In genomic region chr13:111363176-111363739, GRCm38 (mm10) we compare ENCODE assay signal across 18 mouse cellular contexts.
A peak's percentile ranks its signal among the peaks of the same experiment; 100 is the strongest.
DNase-seq lines count a peak whose midpoint lies in the region; ATAC-seq and TF ChIP-seq lines count a peak whose summit lies in the region.
"Had no signal": no experiment of that assay in that cellular context is flagged by ENCODE, and none has a peak within 500 bp of the region (broad histone marks: within the 10 kb centered on the region; RNA-seq: fewer than 3 reads in every experiment).

No protein-coding gene starts in this region.

- H3K4me1 ChIP-seq in lung, embryonic 14.5 days (ENCODE audit: insufficient read depth), result no peaks in the 10 kb centered on the region
- H3K4me1 ChIP-seq in CH12.LX (ENCODE audit: control insufficient read depth in 1 of 2, insufficient read depth in 2 of 2), result peaks cover 0 to 3% of the 10 kb centered on the region in 2 experiments; a peak in 1 of 4 replicates
- peaks cover 6% of the 10 kb centered on the region; the same call in 1 of the 2 replicates for H3K4me1 ChIP-seq in forebrain, embryonic 16.5 days (replicated peaks; ENCODE audit: control insufficient read depth, insufficient read depth, low read length)
- H3K4me1 ChIP-seq: embryonic facial prominence, embryonic 10.5 days; heart, embryonic 12.5 days had no signal

- no peaks in the 10 kb centered on the region for H3K36me3 ChIP-seq in lung, embryonic 14.5 days (ENCODE audit: insufficient read depth)
- no peaks in the 10 kb centered on the region for H3K36me3 ChIP-seq in CH12.LX (replicated peaks in 1 of 2; ENCODE audit: control insufficient read depth in 1 of 2, insufficient read depth in 1 of 2, low read length in 1 of 2)
- no peaks in the 10 kb centered on the region for H3K36me3 ChIP-seq in forebrain, embryonic 16.5 days (ENCODE audit: control insufficient read depth, insufficient read depth)
- H3K36me3 ChIP-seq: embryonic facial prominence, embryonic 10.5 days; G1E; heart, embryonic 12.5 days had no signal

- H3K4me2 ChIP-seq in lung, embryonic 14.5 days, result no peak overlapping the region
- H3K4me2 ChIP-seq in CH12.LX (ENCODE audit: insufficient read depth, low read depth, poor library complexity, severe bottlenecking), result peak overlapping the region; percentile 21; the same call in 1 of the 2 replicates
- no peak overlapping the region for H3K4me2 ChIP-seq in forebrain, embryonic 16.5 days (ENCODE audit: low read length)
- H3K4me2 ChIP-seq: heart, embryonic 12.5 days had no signal

- H3K4me3 ChIP-seq in lung, embryonic 14.5 days (ENCODE audit: low read depth, low read length), result no peak overlapping the region
- H3K4me3 ChIP-seq in CH12.LX (replicated peaks in 1 of 3; ENCODE audit: low read depth in 2 of 3, low read length in 2 of 3, poor library complexity in 1 of 3), result no peak overlapping the region
- no peak overlapping the region for H3K4me3 ChIP-seq in forebrain, embryonic 16.5 days (replicated peaks; ENCODE audit: low read length)
- H3K4me3 ChIP-seq: embryonic facial prominence, embryonic 10.5 days; heart, embryonic 12.5 days had no signal

- no peak overlapping the region for H3K9ac ChIP-seq in lung, embryonic 14.5 days
- H3K9ac ChIP-seq in CH12.LX (ENCODE audit: insufficient read depth, low read depth), result no peak overlapping the region
- no peak overlapping the region for H3K9ac ChIP-seq in forebrain, embryonic 16.5 days (replicated peaks; ENCODE audit: low read depth, low read length)
- H3K9ac ChIP-seq: heart, embryonic 12.5 days had no signal

- DNase-seq in lung, embryonic 14.5 days, result peak; percentile 42
- no peak for DNase-seq in lung, postnatal 36 days
- DNase-seq in CH12.LX (ENCODE audit: extremely low read depth), result no peak
- DNase-seq in Muller cell, postnatal 12 days (ENCODE audit: inconsistent ontology term), result peak; percentile 73
- no peak for DNase-seq in heart, postnatal 14 days
- no peak for DNase-seq in cerebellum, postnatal 4 days (ENCODE audit: low spot score in 2 of 2)
- DNase-seq: adrenal gland, postnatal 10 days; cerebellum, adult 11-12 months; cerebellum, adult 9-10 months; cerebellum, postnatal 36 days; gastrocnemius, postnatal 25 days; heart, postnatal 36 days; kidney, adult 11 months had no signal

- 39% methylated on average over 5 of the region's 5 CpGs for WGBS in lung, embryonic 14.5 days
- 16% methylated on average over 5 of the region's 5 CpGs for WGBS in forebrain, embryonic 16.5 days

- no peak for TF ChIP-seq POLR2A in CH12.LX (IDR thresholded peaks at IDR 0.05; ENCODE audit: low read depth, low read length)

- in situ Hi-C loops in CH12.LX (cut with MboI; ENCODE audit: low pct_ligation_motif_present, low pct_unique_long_range_greater_than_20kb, low sequenced_read_pairs), result no loop called here

- dilution Hi-C loops in CH12.LX (cut with MboI; ENCODE audit: extremely low pct_ligation_motif_present, extremely low pct_unique_long_range_greater_than_20kb, low sequenced_read_pairs), result no loop called here

- no peak for TF ChIP-seq RAD21 in CH12.LX (IDR thresholded peaks at IDR 0.05; ENCODE audit: low read depth, low read length)

- ATAC-seq in lung, embryonic 14.5 days (ENCODE audit: insufficient read depth), result peak; percentile 56; the same call in 1 of the 2 replicates
- ATAC-seq in forebrain, embryonic 16.5 days, result peak; percentile 80
- ATAC-seq: hindbrain, postnatal 0 days had no signal

- no peaks in the 10 kb centered on the region for H3K27me3 ChIP-seq in lung, embryonic 14.5 days (ENCODE audit: insufficient read depth, low read length)
- H3K27me3 ChIP-seq in CH12.LX (replicated peaks), result no peaks in the 10 kb centered on the region
- no peaks in the 10 kb centered on the region for H3K27me3 ChIP-seq in forebrain, embryonic 16.5 days (replicated peaks; ENCODE audit: control insufficient read depth, insufficient read depth, low read length)
- H3K27me3 ChIP-seq: heart, embryonic 12.5 days had no signal

- no peaks in the 10 kb centered on the region for H3K79me2 ChIP-seq in CH12.LX (replicated peaks; ENCODE audit: control insufficient read depth, extremely low read depth, insufficient read depth, poor library complexity, severe bottlenecking)

- TF ChIP-seq CTCF in lung, embryonic 14.5 days (IDR thresholded peaks at IDR 0.05; ENCODE audit: low read depth), result no peak
- TF ChIP-seq CTCF in CH12.LX (conservative IDR thresholded peaks at IDR 0.05 in 1 of 2, IDR thresholded peaks at IDR 0.05 in 1 of 2; ENCODE audit: low read depth in 2 of 2, low read length in 2 of 2), result no peak

- intact Hi-C loops in heart, postnatal 14 days (cut with DNase I), result no loop called here

- TF ChIP-seq EP300 in CH12.LX (IDR thresholded peaks at IDR 0.05; ENCODE audit: low read length), result no peak

- peaks cover 4% of the 10 kb centered on the region; the same call in 1 of the 2 replicates for H3K9me3 ChIP-seq in lung, embryonic 14.5 days (ENCODE audit: low read depth, low read length)
- no peaks in the 10 kb centered on the region for H3K9me3 ChIP-seq in CH12.LX (replicated peaks; ENCODE audit: low read length)
- H3K9me3 ChIP-seq in forebrain, embryonic 16.5 days (ENCODE audit: control insufficient read depth, low read length), result peaks cover 4% of the 10 kb centered on the region; the same call in 1 of the 2 replicates
- H3K9me3 ChIP-seq: G1E had no signal

- no peak overlapping the region for H3K27ac ChIP-seq in lung, embryonic 14.5 days (ENCODE audit: low read depth)
- H3K27ac ChIP-seq in CH12.LX (ENCODE audit: insufficient read depth, low read depth), result no peak overlapping the region
- H3K27ac ChIP-seq in forebrain, embryonic 16.5 days (ENCODE audit: low read length), result no peak overlapping the region
- H3K27ac ChIP-seq: embryonic facial prominence, embryonic 10.5 days; hindbrain, postnatal 0 days had no signal

TF ChIP-seq in CH12.LX, 34 proteins besides CTCF, POLR2A, EP300 and RAD21:
- no peak for TF ChIP-seq GABPA (IDR thresholded peaks at IDR 0.05; ENCODE audit: insufficient replicate concordance, low read depth, low read length)
- no peak for TF ChIP-seq ZC3H11A (IDR thresholded peaks at IDR 0.05; ENCODE audit: low read depth, low read length)
- TF ChIP-seq UBTF (IDR thresholded peaks at IDR 0.05; ENCODE audit: low read depth, low read length), result no peak
- TF ChIP-seq JUND (conservative IDR thresholded peaks at IDR 0.05; ENCODE audit: low read depth, low read length), result no peak
- TF ChIP-seq KAT2A (IDR thresholded peaks at IDR 0.05; ENCODE audit: insufficient replicate concordance, low read length), result no peak
- no peak for TF ChIP-seq E2F4 (IDR thresholded peaks at IDR 0.05; ENCODE audit: insufficient replicate concordance, low read depth, low read length)
- no peak for TF ChIP-seq MAX (IDR thresholded peaks at IDR 0.05; ENCODE audit: low read length)
- no peak for TF ChIP-seq CHD2 (IDR thresholded peaks at IDR 0.05; ENCODE audit: low read length)
- TF ChIP-seq ZNF384 (IDR thresholded peaks at IDR 0.05; ENCODE audit: low read depth, low read length), result no peak
- no peak for TF ChIP-seq HCFC1 (IDR thresholded peaks at IDR 0.05; ENCODE audit: low read depth, low read length)
- TF ChIP-seq NELFE (IDR thresholded peaks at IDR 0.05; ENCODE audit: low read depth, low read length), result no peak
- TF ChIP-seq SMC3 (IDR thresholded peaks at IDR 0.05; ENCODE audit: low read depth, low read length), result no peak
- no peak for TF ChIP-seq ZMIZ1 (IDR thresholded peaks at IDR 0.05; ENCODE audit: low read depth, low read length)
- TF ChIP-seq NRF1 (IDR thresholded peaks at IDR 0.05; ENCODE audit: low read depth, low read length), result no peak
- TF ChIP-seq TCF12 (IDR thresholded peaks at IDR 0.05; ENCODE audit: low read depth, low read length), result no peak

Comparison
In these comparisons a context has a peak if more than half of its experiments do, and no peak if none do; other contexts are left out.
1. DNase-seq: peak in lung, embryonic 14.5 days (single experiment) and Muller cell, postnatal 12 days (single experiment); none in lung, postnatal 36 days (single experiment), CH12.LX (single experiment), heart, postnatal 14 days (0 of 2) and cerebellum, postnatal 4 days (0 of 2).